Mouse (Mus musculus) adrenal gland, adult 2 months (tissue): ENCODE data around the gene Impdh2. TPM values are rescaled to one million over a fixed set of nuclear protein-coding genes. Genes with fewer than 3 reads are reported as not detected.

Experiments
- DNase-seq: peaks from one replicate; pipeline ENCODE4 v3.0.0; 2021
- polyA plus RNA-seq: library from polyadenylated mRNA; depleted of rRNA; stranded (reverse); fragments of >200 nt; gene quantifications from 2 replicates; pipeline ENCODE4 v1.2.3, GENCODE M21; 2012
- total RNA-seq, 2 experiments: library from RNA; stranded (reverse); gene quantifications; 2 replicates each; pipeline ENCODE4 v1.2.3; 2021

Gene Impdh2
- total and polyA plus RNA-seq, 3 experiments: 75.6 to 123 (median 121) TPM

GRCm38 (mm10) chr9:108569381-108570206 lies 9.5 kb downstream of the Impdh2 start, which contains the start of gene Dalrd3:
Dalrd3 (plus strand) TSS chr9:108569886.
- DNase-seq: peak; percentile 95

GRCm38 (mm10) chr9:108570207-108570896 lies 10.3 kb downstream of the Impdh2 start:
- DNase-seq: peak; percentile 87

- no peak for DNase-seq
Observed at GRCm38 (mm10) chr9:108571401-108571973, 11.4 kb downstream of the Impdh2 start.

- no peak for DNase-seq
Observed at GRCm38 (mm10) chr9:108572321-108572720, 12.2 kb downstream of the Impdh2 start.

- DNase-seq: peak; percentile 52
Observed at GRCm38 (mm10) chr9:108573774-108574690, 13.9 kb downstream of the Impdh2 start.

DNA sequence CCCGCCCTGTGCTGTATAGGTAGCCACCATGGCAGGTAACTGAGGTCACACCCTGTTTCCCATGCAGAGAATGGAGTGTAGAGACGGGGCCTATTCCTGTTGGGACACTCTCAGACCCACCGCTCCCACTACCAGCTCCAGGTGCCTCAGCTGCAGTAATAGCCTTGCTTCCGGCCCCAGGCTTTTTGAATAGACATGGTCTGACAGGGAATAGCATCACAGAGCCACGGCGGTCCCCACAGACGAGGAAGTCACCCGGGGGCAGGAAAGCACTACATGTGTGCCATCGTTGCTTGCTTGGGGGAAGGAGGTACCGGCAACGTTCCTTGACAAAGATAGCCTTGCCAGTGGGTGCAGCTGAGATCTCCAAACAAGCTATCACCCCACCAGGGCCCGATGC lies 14.8 kb downstream of the Impdh2 start:
- DNase-seq: no peak

- no peak for DNase-seq
Observed at GRCm38 (mm10) chr9:108575321-108576297, 15.5 kb downstream of the Impdh2 start.

GRCm38 (mm10) chr9:108577025-108577424 lies 16.9 kb downstream of the Impdh2 start:
- DNase-seq: no peak

GRCm38 (mm10) chr9:108577934-108578544 lies 18.0 kb downstream of the Impdh2 start:
- DNase-seq: peak; percentile 72

- peak; percentile 95 for DNase-seq
Observed at GRCm38 (mm10) chr9:108578545-108579343, 18.7 kb downstream of the Impdh2 start, which contains the start of gene Wdr6. Wdr6 (minus strand) TSS chr9:108578739.

DNA sequence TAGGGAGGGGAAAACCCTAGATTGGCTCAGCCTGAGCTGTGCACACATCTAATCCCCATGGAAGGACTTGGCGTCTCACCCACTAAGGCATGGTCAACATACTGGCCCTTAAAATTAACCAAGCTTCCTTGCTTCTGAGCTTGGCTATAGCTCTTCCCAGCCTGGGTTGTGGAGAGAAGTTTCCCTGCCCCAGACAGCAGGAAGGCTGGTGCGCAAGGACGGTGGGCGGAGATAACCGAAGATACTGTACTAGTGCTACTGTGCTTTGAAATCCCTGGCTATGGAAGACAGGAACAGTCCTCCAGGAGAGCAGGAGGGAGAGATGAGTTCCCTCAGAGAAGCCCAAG lies 19.2 kb downstream of the Impdh2 start:
- peak; percentile 73 for DNase-seq

GRCm38 (mm10) chr9:108587571-108588180 lies 27.6 kb downstream of the Impdh2 start:
- DNase-seq: peak; percentile 70

DNA sequence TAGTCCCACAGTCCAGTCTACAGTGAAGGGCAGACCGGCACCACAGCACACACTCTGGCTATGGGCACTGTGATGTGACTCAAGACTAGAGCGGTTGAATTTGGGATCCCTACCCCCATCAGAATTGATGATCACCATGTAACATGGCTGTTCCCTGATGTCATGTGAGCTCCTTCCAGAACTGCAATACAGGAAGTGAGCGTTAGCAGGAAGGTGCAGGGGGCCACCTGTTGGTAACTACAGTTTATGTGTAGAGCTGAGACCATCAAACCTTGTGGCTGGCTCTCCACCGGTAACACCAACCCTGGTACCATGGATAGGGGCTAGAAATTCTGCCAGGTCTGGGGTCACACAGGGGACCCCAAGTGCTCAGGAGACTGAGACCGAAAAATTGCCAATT lies 29.1 kb downstream of the Impdh2 start:
- DNase-seq: no peak

GRCm38 (mm10) chr9:108591462-108591861 lies 31.4 kb downstream of the Impdh2 start:
- DNase-seq: no peak

DNA sequence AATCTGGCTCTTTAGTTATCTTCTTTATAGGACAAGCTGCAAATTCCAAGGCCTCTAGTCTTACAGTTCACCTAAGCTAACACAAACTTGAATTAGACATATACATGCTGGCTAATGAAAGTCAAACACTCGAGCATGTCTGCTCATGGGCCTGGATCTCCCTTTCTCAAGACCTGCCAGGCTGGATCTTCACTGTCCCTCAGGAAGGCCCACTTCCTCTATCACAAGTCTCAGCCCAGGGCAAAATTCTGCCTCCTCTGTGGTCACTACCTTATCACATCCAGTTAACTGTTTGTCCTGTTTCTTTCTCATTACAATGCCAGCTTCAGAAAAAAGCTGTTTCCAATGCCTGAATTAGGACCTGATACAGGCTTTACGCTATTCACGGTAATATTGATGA lies 34.3 kb downstream of the Impdh2 start:
- no peak for DNase-seq

GRCm38 (mm10) chr9:108596998-108597764 lies 37.1 kb downstream of the Impdh2 start, which contains the start of gene P4htm:
P4htm (minus strand) TSS chr9:108597667.
- DNase-seq: peak; percentile 83

DNA sequence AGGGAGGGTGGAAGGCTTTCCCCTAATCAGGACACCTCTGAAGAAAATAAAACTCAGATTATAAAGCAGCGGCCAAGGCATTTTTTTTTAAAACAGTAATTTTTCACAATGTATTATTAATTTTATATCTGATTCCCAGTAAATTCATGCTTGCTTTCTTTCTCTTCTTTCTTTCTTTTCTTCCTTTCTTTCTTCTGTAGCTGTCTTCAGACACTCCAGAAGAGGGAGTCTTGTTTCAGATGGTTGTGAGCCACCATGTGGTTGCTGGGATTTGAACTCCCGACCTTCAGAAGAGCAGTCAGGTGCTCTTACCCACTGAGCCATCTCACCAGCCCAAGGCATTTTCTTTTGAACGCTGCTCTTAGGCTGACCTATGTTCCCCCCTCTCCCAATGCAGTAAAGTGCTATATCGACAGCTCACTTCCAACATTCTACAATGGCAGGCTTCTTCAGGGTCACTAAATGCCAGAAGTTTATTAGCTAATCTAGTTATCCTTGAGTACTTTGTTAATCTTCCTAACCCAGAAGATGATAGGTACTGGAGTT lies 39.0 kb downstream of the Impdh2 start:
- no peak for DNase-seq

DNA sequence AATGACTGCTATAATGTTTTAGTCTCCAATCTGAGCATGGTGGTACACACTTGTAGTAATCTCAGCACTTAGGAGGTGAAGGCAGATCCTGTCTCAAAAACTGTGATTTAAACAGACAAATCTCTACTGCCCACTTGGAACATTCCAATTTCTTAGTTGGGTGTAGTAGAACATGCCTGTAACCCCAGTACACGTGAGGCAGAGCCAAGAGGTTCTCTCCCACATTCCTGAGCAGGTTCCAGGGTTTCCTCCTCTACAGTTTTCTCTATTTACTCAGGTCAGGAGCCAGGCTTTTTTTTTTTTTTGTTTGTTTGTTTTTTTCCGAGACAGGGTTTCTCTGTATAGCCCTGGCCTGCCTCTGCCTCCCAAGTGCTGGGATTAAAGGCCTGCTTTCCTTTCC lies 39.9 kb downstream of the Impdh2 start:
- no peak for DNase-seq
